Mouse (Mus musculus) heart, adult 2 months (tissue): ENCODE measurements around the gene Nedd8.
A peak's percentile ranks its signal among the peaks of the same experiment; 100 is the strongest.

Experiments used
- EP300 ChIP-seq: fragments of 200-500 bp; IDR thresholded peaks from 2 replicates; pipeline ENCODE4 v1.6.1; 2011; ENCODE audit warnings: low read depth, low read length, control low read depth; ENCODE audit not compliant: insufficient read depth
- POLR2A ChIP-seq: fragments of 200-500 bp; IDR thresholded peaks from 2 replicates; pipeline ENCODE4 v1.6.1; 2011; ENCODE audit warnings: mild to moderate bottlenecking, low read depth, low read length, control low read depth; ENCODE audit not compliant: insufficient read depth

DNA sequence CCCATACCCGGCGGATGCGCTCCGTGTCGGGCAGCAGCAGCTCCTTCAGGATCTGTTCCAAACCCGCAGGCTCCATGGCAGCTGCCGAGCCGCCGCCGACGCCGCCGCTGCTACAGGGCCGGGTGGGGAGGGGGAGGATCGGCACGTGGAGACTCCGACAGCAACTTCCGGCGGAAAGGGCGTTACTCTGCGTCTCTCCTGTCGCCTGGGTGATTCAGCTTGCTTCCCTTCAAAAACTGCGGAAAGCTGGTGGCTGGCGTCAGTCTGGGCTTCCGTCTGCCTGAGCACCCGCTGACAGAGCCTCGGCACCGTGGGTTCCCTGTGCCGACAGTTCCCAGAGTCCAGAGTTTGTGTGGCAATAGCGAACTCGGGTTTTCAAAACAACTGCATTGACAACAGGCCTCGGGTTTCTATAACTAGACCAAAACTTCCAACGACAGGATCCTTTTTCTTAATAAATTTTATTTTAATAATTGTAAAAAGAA is 36.4 kb downstream of the Nedd8 start, which contains the start of gene Ipo4:
- TF ChIP-seq EP300 (peak; percentile 79; the same call in 1 of the 2 replicates), POLR2A (peak; percentile 86)
